Mouse (Mus musculus) heart, embryonic 13.5 days (tissue): ENCODE results near the gene Tulp4. TPM values are rescaled to one million over a fixed set of nuclear protein-coding genes. Genes with fewer than 3 reads are reported as not detected.

ENCODE experiments used
- ATAC-seq: fragments of 200-750 bp; cut with Nextera tagmentation; 2 replicates; pipeline ENCODE4 v1.8.0; 2017; ENCODE audit warnings: moderate TSS enrichment; ENCODE audit not compliant: insufficient number of reproducible peaks, low FRiP score, low TSS enrichment; ENCODE audit errors: extremely low read depth
- H3K27ac ChIP-seq: fragments of 300-500 bp; sonication (generic); replicated peaks from 2 replicates; pipeline ENCODE4 v1.5.1; 2015; ENCODE audit warnings: moderate library complexity, mild to moderate bottlenecking, inconsistent platforms
- H3K27me3 ChIP-seq: fragments of 300-500 bp; sonication (generic); replicated peaks from 2 replicates; pipeline ENCODE4 v1.6.1; 2015; ENCODE audit warnings: mild to moderate bottlenecking, inconsistent platforms
- H3K36me3 ChIP-seq: fragments of 300-500 bp; sonication (generic); 2 replicates; pipeline ENCODE4 v1.6.1; 2015; ENCODE audit warnings: mild to moderate bottlenecking, inconsistent platforms
- H3K4me1 ChIP-seq: fragments of 300-500 bp; sonication (generic); 2 replicates; pipeline ENCODE4 v1.6.1; 2015; ENCODE audit warnings: inconsistent platforms
- H3K4me2 ChIP-seq: fragments of 300-500 bp; sonication (generic); 2 replicates; pipeline ENCODE4 v1.6.1; 2015; ENCODE audit warnings: inconsistent platforms, mild to moderate bottlenecking, moderate library complexity
- H3K4me3 ChIP-seq: fragments of 300-500 bp; sonication (generic); 2 replicates; pipeline ENCODE4 v1.5.1; 2015; ENCODE audit warnings: moderate library complexity, mild to moderate bottlenecking, inconsistent platforms
- H3K9ac ChIP-seq: fragments of 300-500 bp; sonication (generic); 2 replicates; pipeline ENCODE4 v1.6.1; 2015; ENCODE audit warnings: inconsistent platforms, mild to moderate bottlenecking, moderate library complexity
- H3K9me3 ChIP-seq: fragments of 300-500 bp; sonication (generic); 2 replicates; pipeline ENCODE4 v1.6.1; 2016; ENCODE audit warnings: inconsistent platforms
- WGBS: fragments of 180-500 bp; shearing (Covaris S2); methylation state at CpG from one replicate; pipeline ENCODE4 v1.1.7; 2015; ENCODE audit warnings: mixed read lengths; 5-methylcytosine and 5-hydroxymethylcytosine counted together
- polyA plus RNA-seq: library from polyadenylated mRNA; unstranded; fragments of >200 nt; fragmentation: Nextera tagmentation; extraction: Ambion mirVana; gene quantifications from 2 replicates; pipeline ENCODE4 v1.2.1, GENCODE M21; 2015

The Tulp4 gene
- polyA plus RNA-seq, 1 experiment from 2014 or later: 60.6 TPM

DNA sequence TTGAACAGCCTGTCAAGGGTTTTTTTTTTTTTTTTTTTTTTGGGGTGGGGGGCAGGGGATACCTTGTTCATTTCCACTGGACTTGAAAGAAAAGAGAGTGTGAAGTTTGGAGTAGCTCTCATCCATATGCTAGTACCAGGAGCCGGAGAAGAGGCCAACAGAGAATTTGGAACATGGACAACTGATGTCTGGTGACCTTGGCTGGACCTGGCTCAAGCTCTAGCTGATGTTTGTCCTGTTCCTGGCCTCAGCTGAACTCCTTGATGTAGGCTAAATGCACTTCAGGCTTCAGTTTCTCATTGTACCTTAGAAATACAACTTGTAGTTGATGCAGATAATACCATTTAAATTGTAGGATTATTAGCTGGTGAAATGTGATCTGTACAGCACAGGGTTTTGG lies 56.5 kb downstream of the Tulp4 start:
- Histone ChIP-seq H3K4me2 (no peak overlapping the region), H3K9ac (no peak overlapping the region), H3K27ac (no peak overlapping the region), H3K9me3 (no peaks in the 10 kb centered on the region), H3K36me3 (no peaks in the 10 kb centered on the region), H3K4me3 (no peak overlapping the region), H3K27me3 (no peaks in the 10 kb centered on the region), H3K4me1 (peaks cover 41% of the 10 kb centered on the region)
- WGBS: 77% methylated on average over 1 of the region's 1 CpGs
- no peak for ATAC-seq

DNA sequence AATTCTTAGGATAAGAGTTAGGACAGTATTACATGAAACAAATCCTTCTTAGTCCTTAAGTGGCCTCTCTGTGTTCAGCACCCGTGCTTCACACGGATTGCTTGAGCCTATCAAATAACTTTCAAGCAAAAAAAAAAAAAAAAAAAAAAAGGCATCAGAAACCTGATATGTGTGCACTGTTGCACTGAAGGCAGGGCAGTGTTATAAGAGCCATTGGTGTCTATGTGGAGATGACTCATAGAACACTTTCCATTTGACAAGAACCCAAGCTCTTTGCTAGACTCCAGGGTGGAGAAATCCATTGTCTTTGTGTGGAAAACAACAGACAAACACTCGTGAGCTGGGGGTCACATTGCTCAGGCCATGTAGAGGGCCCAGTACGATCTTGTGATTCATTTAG lies 58.7 kb downstream of the Tulp4 start:
- 47% methylated on average over 4 of the region's 4 CpGs for WGBS
- no peak for ATAC-seq

DNA sequence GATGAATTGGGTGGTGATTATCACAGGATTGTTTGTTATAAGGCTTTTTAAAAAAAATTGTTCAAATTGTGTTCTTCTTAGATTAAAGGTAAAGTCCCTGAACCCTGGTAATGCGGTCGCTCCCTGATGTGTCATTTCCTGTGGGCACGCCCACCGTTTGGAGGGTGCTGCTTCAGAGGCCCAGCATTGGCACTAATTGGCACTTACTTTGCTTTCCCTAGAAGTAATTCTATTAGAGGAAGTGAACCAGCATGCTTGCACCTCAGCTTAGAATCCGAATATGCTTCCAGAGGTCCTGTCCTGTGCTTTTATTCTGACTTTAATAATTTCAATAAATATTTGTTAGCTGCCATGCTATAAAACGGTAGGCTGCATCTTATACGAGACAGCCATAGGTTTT lies 66.2 kb downstream of the Tulp4 start:
- WGBS: 53% methylated on average over 7 of the region's 7 CpGs
- H3K4me1 ChIP-seq: peaks cover 40% of the 10 kb centered on the region
- H3K4me3 ChIP-seq: no peak overlapping the region
- H3K27ac ChIP-seq: peak overlapping the region; percentile 83
- no peak overlapping the region for H3K9ac ChIP-seq
- H3K9me3 ChIP-seq: peaks cover 4% of the 10 kb centered on the region; the same call in 1 of the 2 replicates
- ATAC-seq: no peak
- peak overlapping the region; percentile 40 for H3K4me2 ChIP-seq
- H3K36me3 ChIP-seq: peaks cover 15% of the 10 kb centered on the region
- no peaks in the 10 kb centered on the region for H3K27me3 ChIP-seq

More for the DNA sequence above, 58.7 kb downstream of the Tulp4 start:
- H3K9ac ChIP-seq: no peak overlapping the region
- H3K4me2 ChIP-seq: no peak overlapping the region
- no peaks in the 10 kb centered on the region for H3K9me3 ChIP-seq
- no peaks in the 10 kb centered on the region for H3K36me3 ChIP-seq
- no peak overlapping the region for H3K4me3 ChIP-seq
- no peaks in the 10 kb centered on the region for H3K27me3 ChIP-seq
- peaks cover 48% of the 10 kb centered on the region for H3K4me1 ChIP-seq
- no peak overlapping the region for H3K27ac ChIP-seq

DNA sequence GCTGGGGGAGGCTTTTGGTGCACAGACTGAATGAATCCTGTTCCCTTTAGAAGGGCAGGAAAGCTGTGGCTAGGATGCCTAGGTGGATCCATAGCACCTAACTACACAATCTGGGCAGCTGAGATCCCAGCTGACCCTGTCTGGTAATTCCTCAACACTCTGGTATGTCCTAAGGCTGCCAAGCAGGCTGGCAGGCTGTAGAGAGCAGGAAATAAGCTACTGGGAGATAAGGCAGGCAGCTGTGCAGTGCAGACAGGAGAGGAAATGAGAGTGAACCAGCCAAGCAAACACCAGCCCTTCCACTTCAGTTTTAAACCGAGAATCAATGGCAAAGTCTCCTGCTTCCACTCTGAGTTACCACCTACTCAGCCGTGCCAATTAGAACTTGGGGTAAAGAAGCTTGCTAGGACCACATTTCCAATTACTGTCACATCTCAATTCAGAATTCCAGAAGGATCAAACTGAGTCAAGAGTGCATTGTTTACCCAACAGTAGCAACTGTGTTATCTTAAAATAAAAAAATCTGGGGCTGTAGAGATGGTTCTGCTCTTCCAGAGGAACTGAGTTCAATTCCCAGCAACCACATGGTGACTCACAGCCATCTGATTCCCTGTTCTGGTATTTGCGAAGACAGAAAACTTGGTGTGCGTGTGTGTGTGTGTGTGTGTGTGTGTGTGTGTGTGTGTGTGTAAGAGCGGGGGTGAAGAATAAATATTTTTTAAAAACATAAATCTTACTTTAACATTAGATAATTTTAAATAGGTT lies 66.9 kb downstream of the Tulp4 start:
- Histone ChIP-seq H3K9me3 (peaks cover 4% of the 10 kb centered on the region; the same call in 1 of the 2 replicates), H3K4me3 (no peak overlapping the region), H3K36me3 (peaks cover 21% of the 10 kb centered on the region), H3K4me2 (peak overlapping the region; percentile 40), H3K9ac (no peak overlapping the region), H3K27me3 (no peaks in the 10 kb centered on the region), H3K27ac (peak overlapping the region; percentile 83), H3K4me1 (peaks cover 41% of the 10 kb centered on the region)
- WGBS: 43% methylated on average over 5 of the region's 5 CpGs
- ATAC-seq: peak; percentile 76

DNA sequence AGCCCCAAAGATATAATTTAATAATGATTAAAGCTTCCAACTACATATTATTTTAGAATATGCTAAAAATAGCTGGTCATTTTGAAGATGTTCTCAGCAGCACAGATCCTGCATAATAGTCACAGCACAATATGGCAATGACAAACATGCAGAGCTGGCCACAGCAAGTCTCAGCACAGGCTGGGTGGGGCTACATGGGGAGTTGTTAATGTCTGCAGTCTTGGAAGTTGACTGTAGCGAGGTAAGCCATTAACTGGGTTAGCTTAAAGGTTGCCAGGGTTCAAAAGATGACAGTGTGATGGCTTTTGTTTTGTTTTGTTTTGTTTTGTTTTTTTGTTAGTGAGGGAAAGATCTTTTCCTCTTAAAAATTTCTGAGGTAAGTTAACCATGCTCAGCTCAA lies 68.3 kb downstream of the Tulp4 start:
- no peak for ATAC-seq
- 62% methylated on average over 1 of the region's 1 CpGs for WGBS

DNA sequence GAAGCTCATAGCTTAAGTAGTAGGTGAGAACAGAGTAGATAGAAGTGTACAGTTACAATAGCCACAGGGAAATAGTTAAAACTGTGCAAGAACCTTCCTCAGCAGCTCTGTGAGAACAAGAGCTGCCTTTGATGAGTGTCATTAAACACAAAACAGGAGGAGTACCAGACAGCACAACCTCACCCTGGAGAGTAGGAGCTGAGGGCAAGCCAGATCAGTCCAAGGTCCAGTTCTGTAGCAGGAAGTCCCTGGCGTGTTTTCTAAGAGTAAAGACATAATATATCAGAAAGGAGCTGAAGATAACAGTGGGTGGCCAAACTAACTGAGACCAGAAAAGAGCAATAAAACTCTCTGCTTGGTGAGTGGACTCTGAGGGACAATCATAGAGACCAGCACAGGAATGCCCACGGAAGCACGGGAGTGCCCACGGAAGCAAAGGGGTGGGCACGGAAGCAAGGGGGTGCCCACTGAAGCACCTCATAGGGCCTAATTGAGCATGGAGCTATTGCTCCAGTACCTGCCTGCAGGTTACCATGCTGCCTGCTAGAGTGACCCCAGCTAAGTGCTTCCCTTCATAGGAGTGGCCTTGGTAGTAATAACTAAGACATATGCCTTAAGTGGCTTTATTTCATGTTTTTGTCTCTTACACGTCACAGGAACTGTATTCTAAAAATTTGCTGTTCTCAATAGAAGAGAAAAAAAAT lies 72.5 kb downstream of the Tulp4 start:
- no peak overlapping the region; the same call in 1 of the 2 replicates for H3K27ac ChIP-seq
- H3K9ac ChIP-seq: no peak overlapping the region
- peaks cover 26% of the 10 kb centered on the region for H3K4me1 ChIP-seq
- H3K4me2 ChIP-seq: no peak overlapping the region
- no peak for ATAC-seq
- H3K4me3 ChIP-seq: no peak overlapping the region
- peaks cover 30% of the 10 kb centered on the region for H3K36me3 ChIP-seq
- H3K27me3 ChIP-seq: no peaks in the 10 kb centered on the region
- WGBS: 74% methylated on average over 6 of the region's 6 CpGs
- peaks cover 4% of the 10 kb centered on the region; the same call in 1 of the 2 replicates for H3K9me3 ChIP-seq

More for the DNA sequence above, 68.3 kb downstream of the Tulp4 start:
- no peak overlapping the region for H3K4me2 ChIP-seq
- H3K27me3 ChIP-seq: no peaks in the 10 kb centered on the region
- H3K9me3 ChIP-seq: peaks cover 4% of the 10 kb centered on the region; the same call in 1 of the 2 replicates
- no peak overlapping the region for H3K27ac ChIP-seq
- no peak overlapping the region for H3K4me3 ChIP-seq
- no peak overlapping the region for H3K9ac ChIP-seq
- H3K36me3 ChIP-seq: peaks cover 22% of the 10 kb centered on the region
- peaks cover 45% of the 10 kb centered on the region for H3K4me1 ChIP-seq

DNA sequence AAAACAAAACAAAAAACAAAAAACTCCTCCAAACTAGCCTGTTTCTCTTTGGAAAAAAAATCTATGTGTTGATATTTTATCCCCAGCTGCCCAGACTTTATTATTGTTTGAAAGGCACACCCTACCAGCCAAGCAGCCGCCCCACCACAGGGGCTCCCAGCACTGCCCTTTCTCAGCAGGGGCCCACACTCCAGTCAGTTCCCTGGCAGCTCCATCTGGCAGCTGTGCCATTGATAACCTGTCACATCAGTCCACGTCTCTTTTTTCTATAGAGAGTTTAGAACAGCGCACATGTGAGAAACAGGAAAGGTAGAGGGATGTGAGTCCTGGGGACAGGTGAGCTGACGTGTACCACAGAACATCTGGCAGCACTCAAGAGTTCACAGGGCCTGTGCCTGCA lies 73.2 kb downstream of the Tulp4 start:
- Histone ChIP-seq H3K9ac (no peak overlapping the region), H3K36me3 (peaks cover 30% of the 10 kb centered on the region), H3K27me3 (no peaks in the 10 kb centered on the region), H3K4me1 (peaks cover 20% of the 10 kb centered on the region), H3K4me2 (no peak overlapping the region), H3K4me3 (no peak overlapping the region), H3K9me3 (peaks cover 4% of the 10 kb centered on the region; the same call in 1 of the 2 replicates), H3K27ac (no peak overlapping the region)
- ATAC-seq: no peak
- 68% methylated on average over 4 of the region's 4 CpGs for WGBS

DNA sequence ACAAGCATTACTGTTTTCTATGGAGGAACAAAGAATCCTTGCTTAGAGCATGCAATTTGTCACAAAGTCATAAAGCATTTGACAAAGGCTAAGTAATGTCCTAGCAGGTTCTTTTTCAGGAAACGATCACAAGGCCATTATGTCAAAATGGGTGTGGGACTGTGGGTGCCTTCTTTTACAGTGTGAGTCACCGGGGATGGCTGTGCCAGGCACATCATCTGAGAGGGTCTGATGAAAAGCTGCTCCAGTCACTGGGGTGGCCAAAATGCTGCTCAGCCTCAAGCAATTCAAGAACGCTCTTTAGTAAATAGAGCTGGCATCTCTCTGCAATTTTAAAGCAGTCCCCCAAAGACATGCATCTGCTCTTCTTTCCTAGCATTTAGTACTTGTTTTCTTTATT lies 74.2 kb downstream of the Tulp4 start:
- no peak overlapping the region for H3K9ac ChIP-seq
- no peak overlapping the region for H3K4me3 ChIP-seq
- H3K9me3 ChIP-seq: peaks cover 4% of the 10 kb centered on the region; the same call in 1 of the 2 replicates
- 75% methylated on average over 3 of the region's 3 CpGs for WGBS
- ATAC-seq: no peak
- H3K4me1 ChIP-seq: peaks cover 17% of the 10 kb centered on the region
- H3K4me2 ChIP-seq: no peak overlapping the region
- no peak overlapping the region for H3K27ac ChIP-seq
- H3K36me3 ChIP-seq: peaks cover 36% of the 10 kb centered on the region
- H3K27me3 ChIP-seq: no peaks in the 10 kb centered on the region

DNA sequence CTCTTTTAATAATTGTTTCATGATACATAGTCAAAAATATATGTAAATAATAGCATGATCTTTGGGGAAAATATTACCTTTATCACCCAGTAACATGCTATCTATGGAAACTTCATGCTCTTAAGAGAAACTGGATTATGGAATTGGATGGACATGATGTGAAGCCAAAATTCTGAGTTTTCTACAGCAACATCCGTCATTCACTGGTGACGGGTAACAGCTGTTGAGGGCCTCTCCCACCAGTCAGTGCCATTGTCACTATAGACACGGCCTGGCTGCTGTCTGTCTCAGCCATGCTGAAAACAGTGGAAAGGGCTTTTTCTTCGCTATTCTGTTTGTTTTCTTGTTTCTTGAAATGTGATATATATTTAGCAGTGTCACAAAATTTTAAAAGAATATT lies 76.5 kb downstream of the Tulp4 start:
- Histone ChIP-seq H3K27ac (no peak overlapping the region), H3K4me3 (no peak overlapping the region), H3K9me3 (no peaks in the 10 kb centered on the region), H3K9ac (no peak overlapping the region), H3K36me3 (peaks cover 36% of the 10 kb centered on the region), H3K27me3 (no peaks in the 10 kb centered on the region), H3K4me2 (no peak overlapping the region), H3K4me1 (peaks cover 29% of the 10 kb centered on the region)
- 64% methylated on average over 4 of the region's 4 CpGs for WGBS
- no peak for ATAC-seq

DNA sequence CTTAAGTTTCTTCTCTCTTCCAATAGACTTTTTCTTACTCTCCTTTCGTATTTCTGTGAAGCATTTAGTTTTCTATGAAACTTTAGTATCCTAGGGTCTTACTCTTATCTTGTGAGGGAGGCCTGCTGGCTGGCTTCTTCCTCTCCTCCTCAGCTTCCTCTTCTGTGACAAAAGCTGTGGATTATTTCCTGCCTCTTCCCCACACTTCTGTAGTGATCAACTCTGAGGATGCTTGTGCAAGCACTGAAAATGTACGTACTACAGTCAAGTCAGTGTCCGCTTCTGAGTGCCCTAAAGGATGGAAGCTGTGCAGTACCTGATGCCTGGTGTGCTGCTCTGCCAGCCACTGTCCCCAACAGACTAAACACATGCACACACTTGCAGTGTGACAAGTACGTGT lies 80.4 kb downstream of the Tulp4 start:
- Histone ChIP-seq H3K9ac (no peak overlapping the region), H3K4me1 (peaks cover 32% of the 10 kb centered on the region), H3K4me3 (no peak overlapping the region), H3K9me3 (no peaks in the 10 kb centered on the region), H3K4me2 (no peak overlapping the region), H3K27me3 (no peaks in the 10 kb centered on the region), H3K36me3 (peaks cover 39% of the 10 kb centered on the region), H3K27ac (no peak overlapping the region)
- ATAC-seq: no peak
- 70% methylated on average over 4 of the region's 4 CpGs for WGBS

DNA sequence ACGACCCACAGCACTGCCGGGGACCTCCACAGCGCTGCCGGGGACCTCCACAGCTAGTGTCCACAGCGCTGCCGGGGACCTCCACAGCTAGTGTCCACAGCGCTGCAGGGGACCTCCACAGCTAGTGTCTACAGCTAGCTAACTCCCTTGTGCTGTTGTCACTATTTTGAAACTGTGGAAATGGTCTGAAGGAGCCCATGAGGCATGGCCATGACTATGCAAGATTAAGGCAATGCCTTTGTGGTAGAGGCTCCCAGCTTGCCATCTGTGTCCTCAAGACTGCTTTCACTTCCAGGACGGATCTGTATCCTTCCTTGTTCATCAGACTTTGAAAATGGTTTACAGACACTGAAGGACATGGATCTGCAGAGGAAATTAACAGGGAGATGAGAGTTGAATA lies 80.9 kb downstream of the Tulp4 start:
- Histone ChIP-seq H3K27ac (no peak overlapping the region), H3K4me3 (no peak overlapping the region), H3K4me2 (no peak overlapping the region), H3K9me3 (no peaks in the 10 kb centered on the region), H3K36me3 (peaks cover 45% of the 10 kb centered on the region), H3K27me3 (no peaks in the 10 kb centered on the region), H3K4me1 (peaks cover 35% of the 10 kb centered on the region), H3K9ac (no peak overlapping the region)
- WGBS: 84% methylated on average over 8 of the region's 8 CpGs
- no peak for ATAC-seq
